Mouse (Mus musculus) heart, adult 2 months (tissue): ENCODE results near the gene Ifnb1. TPM values are rescaled to one million over a fixed set of nuclear protein-coding genes. Genes with fewer than 3 reads are reported as not detected.
A peak's percentile ranks its signal among the peaks of the same experiment; 100 is the strongest.

Source experiments
- DNase-seq, 2 experiments: peaks; one replicate each; pipeline ENCODE4 v3.0.0; 2021
- H3K27ac ChIP-seq: fragments of 200-600 bp; 2 replicates; pipeline ENCODE4 v1.8.1; 2022
- H3K27me3 ChIP-seq: fragments of 200-500 bp; 2 replicates; pipeline ENCODE4 v1.6.1; 2012; ENCODE audit warnings: mild to moderate bottlenecking, low read length, inconsistent platforms, mixed read lengths; ENCODE audit not compliant: control insufficient read depth, insufficient read depth
- H3K36me3 ChIP-seq: fragments of 200-500 bp; 2 replicates; pipeline ENCODE4 v1.6.1; 2012; ENCODE audit warnings: low read length, inconsistent platforms; ENCODE audit not compliant: control insufficient read depth, insufficient read depth
- H3K4me1 ChIP-seq: fragments of 200-500 bp; 2 replicates; pipeline ENCODE4 v1.6.1; 2011; ENCODE audit warnings: low read length; ENCODE audit not compliant: control insufficient read depth, insufficient read depth
- H3K4me3 ChIP-seq: fragments of 200-600 bp; 2 replicates; pipeline ENCODE4 v1.8.1; 2022
- H3K79me2 ChIP-seq: fragments of 200-500 bp; replicated peaks from 2 replicates; pipeline ENCODE4 v1.6.1; 2012; ENCODE audit warnings: mild to moderate bottlenecking, inconsistent platforms, low read length, moderate library complexity, mixed read lengths; ENCODE audit not compliant: control insufficient read depth, insufficient read depth
- H3K9ac ChIP-seq: fragments of 200-500 bp; 2 replicates; pipeline ENCODE4 v1.6.1; 2012; ENCODE audit warnings: low read depth, mild to moderate bottlenecking, control low read depth, inconsistent platforms, low read length, mixed read lengths
- CTCF ChIP-seq: fragments of 200-600 bp; IDR thresholded peaks from 2 replicates; pipeline ENCODE4 v1.8.1; 2022; ENCODE audit warnings: antibody characterized with exemption, mild to moderate bottlenecking, moderate library complexity
- EP300 ChIP-seq: fragments of 200-500 bp; IDR thresholded peaks from 2 replicates; pipeline ENCODE4 v1.6.1; 2011; ENCODE audit warnings: low read depth, low read length, control low read depth; ENCODE audit not compliant: insufficient read depth
- POLR2A ChIP-seq: fragments of 200-500 bp; IDR thresholded peaks from 2 replicates; pipeline ENCODE4 v1.6.1; 2011; ENCODE audit warnings: mild to moderate bottlenecking, low read depth, low read length, control low read depth; ENCODE audit not compliant: insufficient read depth
- WGBS: fragments of 180-500 bp; shearing (Covaris S2); methylation state at CpG from one replicate; pipeline ENCODE4 v1.1.7; 2018; 5-methylcytosine and 5-hydroxymethylcytosine counted together
- intact Hi-C: fragments of 180-260 bp; cut with DNase I; formaldehyde crosslinking; loops from one replicate; pipeline ENCODE4 v1.15.1; 2025
- polyA plus RNA-seq: library from polyadenylated mRNA; depleted of rRNA; stranded (reverse); fragments of >200 nt; gene quantifications from 2 replicates; pipeline ENCODE4 v1.2.3, GENCODE M21; 2012
- total RNA-seq, 2 experiments: library from RNA; stranded (reverse); gene quantifications; 2 replicates each; pipeline ENCODE4 v1.2.3; 2021

Gene Ifnb1
- total and polyA plus RNA-seq, 3 experiments = not detected

GRCm38 (mm10) chr4:88530892-88531291, 8.3 kb upstream of the Ifnb1 start:
- no peak overlapping the region for H3K4me3 ChIP-seq
- intact Hi-C loops = no loop called here
- 48% methylated on average over 2 of the region's 2 CpGs for WGBS
- TF ChIP-seq CTCF (no peak), EP300 (no peak), POLR2A (no peak)
- H3K4me1 ChIP-seq = no peaks in the 10 kb centered on the region
- no peak overlapping the region for H3K9ac ChIP-seq
- no peaks in the 10 kb centered on the region for H3K36me3 ChIP-seq
- no peak overlapping the region for H3K27ac ChIP-seq
- H3K27me3 ChIP-seq = no peaks in the 10 kb centered on the region
- DNase-seq = no peak
- H3K79me2 ChIP-seq = no peaks in the 10 kb centered on the region

DNA sequence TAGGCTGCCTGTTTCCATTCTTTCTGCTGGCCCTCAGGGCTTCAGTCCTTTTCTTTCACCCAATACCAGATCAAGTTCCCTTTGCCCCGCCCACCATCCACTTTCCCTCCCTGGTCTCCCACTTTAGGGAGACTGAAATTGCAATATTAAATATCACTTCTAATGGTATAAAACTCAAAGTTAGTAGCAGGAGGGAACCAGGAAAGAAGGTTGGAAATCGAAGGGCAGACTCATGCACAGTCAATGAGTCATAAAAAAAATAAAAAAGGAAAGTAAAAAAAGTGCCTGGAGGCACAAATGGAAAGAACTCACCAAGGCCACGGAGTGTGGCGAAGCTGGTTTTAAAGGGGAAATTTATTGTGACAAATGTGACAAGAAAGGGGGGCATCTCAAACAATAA, 7.7 kb upstream of the Ifnb1 start:
- WGBS = 65% methylated on average over 4 of the region's 4 CpGs
- Histone ChIP-seq H3K4me1 (no peaks in the 10 kb centered on the region), H3K9ac (no peak overlapping the region), H3K27me3 (no peaks in the 10 kb centered on the region), H3K36me3 (no peaks in the 10 kb centered on the region), H3K27ac (no peak overlapping the region), H3K79me2 (no peaks in the 10 kb centered on the region), H3K4me3 (no peak overlapping the region)
- intact Hi-C loops = no loop called here
- TF ChIP-seq CTCF (no peak), POLR2A (no peak), EP300 (no peak)
- DNase-seq = no peak

- Histone ChIP-seq H3K4me3 (no peak overlapping the region), H3K4me1 (no peaks in the 10 kb centered on the region), H3K9ac (no peak overlapping the region), H3K36me3 (no peaks in the 10 kb centered on the region), H3K27ac (no peak overlapping the region), H3K27me3 (no peaks in the 10 kb centered on the region), H3K79me2 (no peaks in the 10 kb centered on the region)
- WGBS = 74% methylated on average over 5 of the region's 5 CpGs
- intact Hi-C loops = no loop called here
- TF ChIP-seq POLR2A (no peak), EP300 (no peak), CTCF (no peak)
- DNase-seq = no peak
Observed at GRCm38 (mm10) chr4:88526379-88527049, 3.9 kb upstream of the Ifnb1 start.

- Histone ChIP-seq H3K27ac (no peak overlapping the region), H3K36me3 (no peaks in the 10 kb centered on the region), H3K79me2 (no peaks in the 10 kb centered on the region), H3K4me1 (no peaks in the 10 kb centered on the region), H3K9ac (no peak overlapping the region), H3K4me3 (no peak overlapping the region), H3K27me3 (no peaks in the 10 kb centered on the region)
- intact Hi-C loops = no loop called here
- DNase-seq = no peak
- TF ChIP-seq EP300 (no peak), POLR2A (no peak), CTCF (no peak)
- 61% methylated on average over 3 of the region's 3 CpGs for WGBS
Observed at GRCm38 (mm10) chr4:88525393-88525792, 2.8 kb upstream of the Ifnb1 start.

DNA sequence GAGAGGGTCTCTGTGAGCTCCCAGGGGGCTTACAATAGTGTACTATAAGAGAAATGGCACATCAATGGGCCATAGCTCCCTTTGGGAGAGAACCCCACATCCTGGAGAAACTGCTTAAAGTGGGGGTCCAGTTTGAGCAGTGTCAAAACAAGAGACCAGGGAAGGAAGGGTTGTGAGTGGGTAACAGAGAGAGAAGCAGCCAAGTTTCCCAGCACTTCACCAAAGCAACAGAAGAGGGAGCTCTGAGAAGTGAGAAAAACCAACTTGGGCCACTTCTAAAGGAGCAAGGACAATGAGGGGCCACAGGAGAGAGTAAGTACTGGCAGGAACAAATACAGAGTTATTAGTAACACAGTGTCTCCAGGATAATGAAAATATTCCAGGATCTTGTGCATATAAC, 667 bp upstream of the Ifnb1 start:
- no peak for TF ChIP-seq POLR2A
- TF ChIP-seq CTCF = peak; percentile 81
- Histone ChIP-seq H3K79me2 (no peaks in the 10 kb centered on the region), H3K27me3 (no peaks in the 10 kb centered on the region), H3K4me3 (no peak overlapping the region), H3K36me3 (no peaks in the 10 kb centered on the region), H3K4me1 (no peaks in the 10 kb centered on the region), H3K9ac (no peak overlapping the region), H3K27ac (no peak overlapping the region)
- DNase-seq = peak; percentile 19 to 48
- intact Hi-C loops = loop anchor here (1.0 kb wide), 1 partner anchor 20 kb away; no protein-coding TSS in a partner anchor

- H3K4me1 ChIP-seq = peaks cover 8% of the 10 kb centered on the region
- H3K79me2 ChIP-seq = no peaks in the 10 kb centered on the region
- 89% methylated on average over 2 of the region's 2 CpGs for whole genome bisulfite sequencing
- H3K36me3 ChIP-seq = no peaks in the 10 kb centered on the region
- no peak overlapping the region for H3K4me3 ChIP-seq
- H3K27me3 ChIP-seq = no peaks in the 10 kb centered on the region
- no peak overlapping the region for H3K9ac ChIP-seq
- TF ChIP-seq POLR2A (no peak), EP300 (no peak), CTCF (no peak)
- H3K27ac ChIP-seq = no peak overlapping the region
- intact Hi-C loops = loop anchor here (5.0 kb wide), 1 partner anchor 166 kb away; no protein-coding TSS in a partner anchor
- no peak for DNase-seq
Observed at GRCm38 (mm10) chr4:88517957-88518356, 4.6 kb downstream of the Ifnb1 start.
